Mouse (Mus musculus): ENCODE data around the gene Kctd13. TPM values are rescaled to one million over a fixed set of nuclear protein-coding genes. Genes with fewer than 3 reads are reported as not detected.
A peak's percentile ranks its signal among the peaks of the same experiment; 100 is the strongest.
"Not testable (repeated sequence)": the region's sequence is repeated elsewhere in the genome, so short reads cannot be mapped to it uniquely, and the experiment has no call there.

Kctd13 gene
- 100 to 1,000 TPM; 140 to 145 TPM for total RNA-seq (2021)
- long read RNA-seq, experiment 1, transcript Kctd13-202 (2 exons, 378 nt): minor isoform, 5 of 342 reads
- long read RNA-seq, experiment 1, transcript Kctd13-201 (6 exons, 1,676 nt): major isoform, 322 of 342 reads
- long read RNA-seq, experiment 1, partial matches to known transcripts: 5 of 342 reads
- long read RNA-seq, experiment 1, other reads (novel, unspliced or antisense): 10 of 342 reads
- long read RNA-seq, experiment 2, transcript Kctd13-201 (6 exons, 1,676 nt): major isoform, 409 of 441 reads
- long read RNA-seq, experiment 2, transcript Kctd13-202 (2 exons, 378 nt): minor isoform, 9 of 441 reads
- long read RNA-seq, experiment 2, partial matches to known transcripts: 13 of 441 reads
- long read RNA-seq, experiment 2, other reads (novel, unspliced or antisense): 10 of 441 reads

- DNase-seq (ENCODE audit: low spot score in 2 of 2): peak; percentile 88 to 91
Measured at GRCm38 (mm10) chr7:126928384-126929037, at the start of gene Kctd13. Gene Kctd13 (plus strand): TSS chr7:126928879.

- no peak for DNase-seq (ENCODE audit: low spot score in 2 of 2)
Measured at GRCm38 (mm10) chr7:126881040-126881439, 47.6 kb upstream of the Kctd13 start.

GRCm38 (mm10) chr7:126883731-126884181, 44.9 kb upstream of the Kctd13 start:
- DNase-seq (ENCODE audit: low spot score in 2 of 2): no peak

- DNase-seq (ENCODE audit: low spot score in 2 of 2): peak; percentile 98
Measured at GRCm38 (mm10) chr7:126884286-126885164, 44.2 kb upstream of the Kctd13 start, which contains the start of gene Taok2. Gene Taok2 (minus strand): TSS chr7:126884703.

GRCm38 (mm10) chr7:126887281-126887680, 41.4 kb upstream of the Kctd13 start:
- no peak for DNase-seq (ENCODE audit: low spot score in 2 of 2)

GRCm38 (mm10) chr7:126888852-126889251, 39.8 kb upstream of the Kctd13 start:
- DNase-seq (ENCODE audit: low spot score in 2 of 2): no peak

GRCm38 (mm10) chr7:126896912-126897311, 31.8 kb upstream of the Kctd13 start:
- no peak for DNase-seq (ENCODE audit: low spot score in 2 of 2)

- DNase-seq (ENCODE audit: low spot score in 2 of 2): peak in 1 of 2 experiments; percentile 31
Measured at GRCm38 (mm10) chr7:126897390-126898101, 31.1 kb upstream of the Kctd13 start.

GRCm38 (mm10) chr7:126898102-126898990, 30.3 kb upstream of the Kctd13 start:
- DNase-seq (ENCODE audit: low spot score in 2 of 2): peak; percentile 93 to 95

- not testable (repeated sequence) for DNase-seq (ENCODE audit: low spot score in 2 of 2)
Measured at GRCm38 (mm10) chr7:126899781-126900180, 28.9 kb upstream of the Kctd13 start.

- DNase-seq (ENCODE audit: low spot score in 2 of 2): no peak
Measured at GRCm38 (mm10) chr7:126905590-126905989, 23.1 kb upstream of the Kctd13 start.

GRCm38 (mm10) chr7:126914844-126915243, 13.8 kb upstream of the Kctd13 start:
- DNase-seq (ENCODE audit: low spot score in 2 of 2): no peak

- DNase-seq (ENCODE audit: low spot score in 2 of 2): not testable (repeated sequence)
Measured at GRCm38 (mm10) chr7:126918356-126918755, 10.3 kb upstream of the Kctd13 start.

GRCm38 (mm10) chr7:126919973-126920372, 8.7 kb upstream of the Kctd13 start:
- DNase-seq (ENCODE audit: low spot score in 2 of 2): no peak

- DNase-seq (ENCODE audit: low spot score in 2 of 2): no peak
Measured at GRCm38 (mm10) chr7:126921563-126921962, 7.1 kb upstream of the Kctd13 start.

- DNase-seq (ENCODE audit: low spot score in 2 of 2): peak in 1 of 2 experiments; percentile 27
Measured at GRCm38 (mm10) chr7:126922624-126923060, 6.0 kb upstream of the Kctd13 start, which contains the start of gene Tmem219. Gene Tmem219 (minus strand): TSS chr7:126922917.

GRCm38 (mm10) chr7:126923999-126924398, 4.7 kb upstream of the Kctd13 start:
- DNase-seq (ENCODE audit: low spot score in 2 of 2): no peak

GRCm38 (mm10) chr7:126926299-126926698, 2.4 kb upstream of the Kctd13 start:
- DNase-seq (ENCODE audit: low spot score in 2 of 2): no peak

- no peak for DNase-seq (ENCODE audit: low spot score in 2 of 2)
Measured at GRCm38 (mm10) chr7:126929046-126929445, 367 bp downstream of the Kctd13 start.
